Mouse (Mus musculus) forebrain, postnatal 0 days (tissue): Measurements from ENCODE around the gene Olfr860. TPM values are rescaled to one million over a fixed set of nuclear protein-coding genes. Genes with fewer than 3 reads are reported as not detected.
"Not testable (repeated sequence)": the region's sequence is repeated elsewhere in the genome, so short reads cannot be mapped to it uniquely, and the experiment has no call there.

ENCODE experiments used
- ATAC-seq: fragments of 200-750 bp; cut with Nextera tagmentation; 2 replicates; pipeline ENCODE4 v1.8.0; 2017; ENCODE audit warnings: mild to moderate bottlenecking, moderate library complexity
- DNase-seq: peaks from one replicate; pipeline ENCODE4 v3.0.0-alpha.2; 2015
- H3K27ac ChIP-seq: fragments of 300-500 bp; sonication (generic); 2 replicates; pipeline ENCODE4 v1.5.1; 2014; ENCODE audit warnings: low read depth, mild to moderate bottlenecking, antibody characterized with exemption, low read length, moderate library complexity, mixed read lengths
- H3K27me3 ChIP-seq: fragments of 300-500 bp; sonication (generic); 2 replicates; pipeline ENCODE4 v1.6.1; 2014; ENCODE audit warnings: mild to moderate bottlenecking, low read length, mixed read lengths; ENCODE audit not compliant: insufficient read depth
- H3K36me3 ChIP-seq: fragments of 300-500 bp; sonication (generic); 2 replicates; pipeline ENCODE4 v1.6.1; 2014; ENCODE audit warnings: mild to moderate bottlenecking, moderate library complexity; ENCODE audit not compliant: insufficient read depth
- H3K4me1 ChIP-seq: fragments of 300-500 bp; sonication (generic); 2 replicates; pipeline ENCODE4 v1.6.1; 2014; ENCODE audit warnings: antibody characterized with exemption; ENCODE audit not compliant: insufficient read depth
- H3K4me2 ChIP-seq: fragments of 300-500 bp; sonication (generic); 2 replicates; pipeline ENCODE4 v1.6.1; 2014; ENCODE audit warnings: low read depth, mild to moderate bottlenecking, moderate library complexity
- H3K4me3 ChIP-seq: fragments of 300-500 bp; sonication (generic); 2 replicates; pipeline ENCODE4 v1.5.1; 2014; ENCODE audit warnings: low read depth, low read length, mixed read lengths
- H3K9ac ChIP-seq: fragments of 300-500 bp; sonication (generic); 2 replicates; pipeline ENCODE4 v1.6.1; 2014; ENCODE audit warnings: mild to moderate bottlenecking
- H3K9me3 ChIP-seq: fragments of 300-500 bp; sonication (generic); 2 replicates; pipeline ENCODE4 v1.6.1; 2016; ENCODE audit warnings: low read length
- CTCF ChIP-seq: sonication (generic); IDR thresholded peaks from 2 replicates; pipeline ENCODE4 v1.5.1; 2016; ENCODE audit warnings: antibody characterized with exemption, control low read depth, low read depth
- WGBS: fragments of 180-500 bp; shearing (Covaris S2); extraction: QIAGEN DNeasy Blood & Tissue Kit; methylation state at CpG from one replicate; pipeline ENCODE4 v1.1.7; 2014; 5-methylcytosine and 5-hydroxymethylcytosine counted together
- polyA plus RNA-seq: library from polyadenylated mRNA; unstranded; fragments of >200 nt; fragmentation: Nextera tagmentation; extraction: Ambion mirVana; gene quantifications from 2 replicates; pipeline ENCODE4 v1.2.1, GENCODE M21; 2015
- total RNA-seq: library from RNA; depleted of rRNA; stranded (reverse); fragments of >200 nt; gene quantifications from 2 replicates; pipeline ENCODE4 v1.2.3, GENCODE M21; 2014; rRNA removed

Gene Olfr860
- not detected in 2 replicates for total RNA-seq
- polyA plus RNA-seq, result not detected in 2 replicates

GRCm38 (mm10) chr9:19849647-19850046, at the start of gene Olfr860:
Gene Olfr860 (minus strand): TSS chr9:19849747.
- Histone ChIP-seq H3K27me3 (no peaks in the 10 kb centered on the region), H3K36me3 (no peaks in the 10 kb centered on the region), H3K4me3 (no peak within 1 kb of the TSS), H3K4me1 (no peaks in the 10 kb centered on the region), H3K4me2 (no peak within 1 kb of the TSS), H3K9me3 (no peaks in the 10 kb centered on the region), H3K9ac (no peak within 1 kb of the TSS), H3K27ac (no peak within 1 kb of the TSS)
- 91% methylated on average over 1 of the region's 1 CpGs for WGBS
- no peak for TF ChIP-seq CTCF
- DNase-seq (no peak), ATAC-seq (no peak)

GRCm38 (mm10) chr9:19887904-19888303, 38.4 kb upstream of the Olfr860 start, which contains the start of gene Olfr862:
Gene Olfr862 (minus strand): TSS chr9:19888004.
- Histone ChIP-seq H3K36me3 (no peaks in the 10 kb centered on the region), H3K9me3 (peaks cover 10% of the 10 kb centered on the region; the same call in 1 of the 2 replicates), H3K27ac (no peak within 1 kb of the TSS), H3K9ac (no peak within 1 kb of the TSS), H3K4me1 (no peaks in the 10 kb centered on the region), H3K4me2 (no peak within 1 kb of the TSS), H3K27me3 (no peaks in the 10 kb centered on the region), H3K4me3 (no peak within 1 kb of the TSS)
- TF ChIP-seq CTCF, result no peak
- DNase-seq (no peak), ATAC-seq (no peak)

- ATAC-seq, H3K27ac ChIP-seq, H3K9ac ChIP-seq, H3K36me3 ChIP-seq, DNase-seq, H3K4me2 ChIP-seq, H3K4me3 ChIP-seq, H3K27me3 ChIP-seq, H3K4me1 ChIP-seq, H3K9me3 ChIP-seq: not testable (repeated sequence)
- WGBS, result 71% methylated on average over 1 of the region's 1 CpGs
These were observed 44.9 kb downstream of the Olfr860 start, which contains the start of gene Olfr859 for GRCm38 (mm10) chr9:19804606-19805005. Gene Olfr859 (plus strand): TSS chr9:19804906.

GRCm38 (mm10) chr9:19803000-19803399, 46.5 kb downstream of the Olfr860 start:
- DNase-seq, result no peak
- Histone ChIP-seq H3K27ac (no peak overlapping the region), H3K4me3 (no peak overlapping the region), H3K27me3 (no peaks in the 10 kb centered on the region), H3K9ac (no peak overlapping the region), H3K9me3 (peaks cover 3% of the 10 kb centered on the region; the same call in 1 of the 2 replicates), H3K36me3 (no peaks in the 10 kb centered on the region), H3K4me1 (no peaks in the 10 kb centered on the region), H3K4me2 (no peak overlapping the region)
- no peak for TF ChIP-seq CTCF
- ATAC-seq, result no peak
- 85% methylated on average over 1 of the region's 1 CpGs for WGBS

Other genes with a start within 250 kb of the Olfr860 start
- gene Zfp317, start 227.6 kb downstream of the Olfr860 start, total RNA-seq, result 43.3 and 49.5 TPM in 2 replicates
- gene Zfp317, start 227.6 kb downstream of the Olfr860 start, polyA plus RNA-seq, result 19.9 and 23.9 TPM in 2 replicates
- gene Olfr857, start 140.3 kb downstream of the Olfr860 start, total RNA-seq, result not detected in 2 replicates
- gene Olfr857, start 140.3 kb downstream of the Olfr860 start, polyA plus RNA-seq, result not detected in 2 replicates
- not detected in 2 replicates for gene Olfr58, start 69.5 kb downstream of the Olfr860 start, total RNA-seq
- not detected in 2 replicates for gene Olfr58, start 69.5 kb downstream of the Olfr860 start, polyA plus RNA-seq
- gene Olfr859, start 44.8 kb downstream of the Olfr860 start, total RNA-seq, result not detected in 2 replicates
- not detected in 2 replicates for gene Olfr859, start 44.8 kb downstream of the Olfr860 start, polyA plus RNA-seq
- not detected in 2 replicates for gene Olfr862, start 38.3 kb upstream of the Olfr860 start, total RNA-seq
- not detected in 2 replicates for gene Olfr862, start 38.3 kb upstream of the Olfr860 start, polyA plus RNA-seq
- gene Olfr77, start 67.1 kb upstream of the Olfr860 start, total RNA-seq, result not detected in 2 replicates
- gene Olfr77, start 67.1 kb upstream of the Olfr860 start, polyA plus RNA-seq, result 0.18 and 0.28 TPM in 2 replicates
- not detected in 2 replicates for gene Olfr866, start 178.3 kb upstream of the Olfr860 start, total RNA-seq
- gene Olfr866, start 178.3 kb upstream of the Olfr860 start, polyA plus RNA-seq, result not detected in 2 replicates
- not detected in 2 replicates for gene Olfr867, start 207.8 kb upstream of the Olfr860 start, total RNA-seq
- gene Olfr867, start 207.8 kb upstream of the Olfr860 start, polyA plus RNA-seq, result not detected in 2 replicates
- not detected in 2 replicates for gene Olfr868, start 248.9 kb upstream of the Olfr860 start, total RNA-seq
- not detected in 2 replicates for gene Olfr868, start 248.9 kb upstream of the Olfr860 start, polyA plus RNA-seq